Mouse (Mus musculus): ENCODE results near the gene Trim65. TPM values are rescaled to one million over a fixed set of nuclear protein-coding genes. Genes with fewer than 3 reads are reported as not detected.
A peak's percentile ranks its signal among the peaks of the same experiment; 100 is the strongest.
"Not testable (repeated sequence)": the region's sequence is repeated elsewhere in the genome, so short reads cannot be mapped to it uniquely, and the experiment has no call there.

Gene Trim65
- polyA plus RNA-seq, 1 experiment from 2014 or later = 1.7 TPM

DNA sequence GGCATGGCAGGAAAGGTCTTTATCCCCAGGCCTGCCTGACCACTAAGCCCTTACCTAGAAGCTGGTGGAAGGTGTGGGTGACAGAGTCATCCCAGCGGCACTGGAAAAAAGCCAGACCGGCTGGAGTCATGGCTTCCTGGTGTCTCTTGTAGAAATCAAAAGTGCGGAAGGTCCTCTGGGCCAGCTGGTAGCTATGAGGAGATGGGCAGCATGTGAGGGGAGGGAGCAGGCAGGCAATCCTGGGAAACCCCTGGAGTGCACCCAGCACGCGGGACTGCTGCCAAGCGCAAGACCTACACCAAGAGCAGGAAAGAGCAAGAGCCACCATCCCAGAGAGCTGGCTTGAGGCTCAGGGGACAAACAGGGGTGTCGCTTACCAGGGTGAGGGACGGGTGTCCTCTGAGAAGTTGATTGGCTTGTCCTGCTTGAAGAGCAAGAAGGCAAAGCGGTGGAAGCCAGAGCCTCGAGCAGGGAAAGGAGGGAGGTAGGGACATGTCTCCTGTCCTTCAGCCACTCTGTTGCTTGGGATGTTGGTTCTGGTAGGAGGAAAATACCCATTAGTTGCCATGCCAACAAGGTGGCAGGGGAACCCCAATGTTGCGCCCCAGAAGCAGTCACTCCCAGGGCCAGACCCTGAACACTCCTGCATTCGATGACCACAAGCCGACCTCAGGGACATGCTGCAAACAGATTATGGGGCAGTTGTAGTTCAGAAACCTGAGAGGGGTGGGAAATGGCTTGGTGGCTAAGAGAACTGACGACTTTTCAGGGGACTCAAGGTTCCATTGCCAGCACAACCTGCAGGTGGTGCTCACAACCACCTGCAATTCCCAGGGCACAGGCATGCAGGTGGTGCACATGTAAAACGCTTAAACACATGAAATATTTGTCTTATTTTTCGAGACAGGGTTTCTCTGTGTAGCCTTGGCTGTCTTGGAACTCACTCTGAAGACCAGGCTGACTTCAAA, 1.7 kb upstream of the Trim65 start:
- Histone ChIP-seq H3K4me3 (no peak overlapping the region), H3K27me3 (ENCODE audit: poor library complexity, severe bottlenecking) (peaks cover 29% of the 10 kb centered on the region), H3K36me3 (replicated peaks) (peaks cover 61% of the 10 kb centered on the region), H3K27ac (no peak overlapping the region), H3K4me1 (peaks cover 48% of the 10 kb centered on the region), H3K9me3 (no peaks in the 10 kb centered on the region)
- 87% methylated on average over 16 of the region's 16 CpGs for WGBS
- no peak for DNase-seq (ENCODE audit: extremely low spot score, low spot score)

- H3K9me3 ChIP-seq = no peaks in the 10 kb centered on the region
- DNase-seq (ENCODE audit: extremely low spot score, low spot score) = no peak
- H3K4me3 ChIP-seq = peak overlapping the region; percentile 66
- peak overlapping the region; percentile 90 for H3K27ac ChIP-seq
- H3K4me1 ChIP-seq = peaks cover 47% of the 10 kb centered on the region
- 87% methylated on average over 15 of the region's 15 CpGs for WGBS
- peaks cover 53% of the 10 kb centered on the region for H3K36me3 ChIP-seq (replicated peaks)
- peaks cover 29% of the 10 kb centered on the region for H3K27me3 ChIP-seq (ENCODE audit: poor library complexity, severe bottlenecking)
These were observed 632 bp upstream of the Trim65 start for GRCm38 (mm10) chr11:116131349-116132170.

DNA sequence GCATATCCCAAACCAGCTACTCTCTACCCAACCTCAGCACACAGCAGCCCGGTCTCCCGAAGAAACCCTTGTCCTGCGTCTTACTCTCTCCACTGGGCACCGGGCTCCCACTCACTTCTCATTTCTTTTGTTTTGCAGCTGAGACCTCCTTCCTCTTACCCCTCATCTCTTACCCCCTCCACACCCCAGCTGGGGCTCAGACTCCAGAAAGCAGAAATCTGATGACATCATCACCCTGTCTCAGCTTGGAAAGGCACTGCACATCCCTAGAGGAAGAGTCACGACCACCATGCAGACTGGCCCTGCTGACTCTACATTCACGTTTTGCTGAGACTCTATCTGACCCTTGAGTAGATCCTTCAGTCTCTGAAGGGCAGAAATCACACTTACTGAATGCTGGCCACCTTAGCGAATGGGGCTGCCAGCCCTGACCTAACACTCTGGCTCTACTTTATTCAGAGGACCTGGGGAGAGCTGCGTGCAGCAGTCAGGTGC, 888 bp downstream of the Trim65 start:
- Histone ChIP-seq H3K27ac (peak overlapping the region; percentile 90), H3K4me3 (peak overlapping the region; percentile 66), H3K4me1 (peaks cover 44% of the 10 kb centered on the region), H3K27me3 (ENCODE audit: poor library complexity, severe bottlenecking) (peaks cover 29% of the 10 kb centered on the region), H3K36me3 (replicated peaks) (peaks cover 51% of the 10 kb centered on the region), H3K9me3 (no peaks in the 10 kb centered on the region)
- 47% methylated on average over 8 of the region's 8 CpGs for WGBS
- DNase-seq (ENCODE audit: extremely low spot score, low spot score) = no peak

DNA sequence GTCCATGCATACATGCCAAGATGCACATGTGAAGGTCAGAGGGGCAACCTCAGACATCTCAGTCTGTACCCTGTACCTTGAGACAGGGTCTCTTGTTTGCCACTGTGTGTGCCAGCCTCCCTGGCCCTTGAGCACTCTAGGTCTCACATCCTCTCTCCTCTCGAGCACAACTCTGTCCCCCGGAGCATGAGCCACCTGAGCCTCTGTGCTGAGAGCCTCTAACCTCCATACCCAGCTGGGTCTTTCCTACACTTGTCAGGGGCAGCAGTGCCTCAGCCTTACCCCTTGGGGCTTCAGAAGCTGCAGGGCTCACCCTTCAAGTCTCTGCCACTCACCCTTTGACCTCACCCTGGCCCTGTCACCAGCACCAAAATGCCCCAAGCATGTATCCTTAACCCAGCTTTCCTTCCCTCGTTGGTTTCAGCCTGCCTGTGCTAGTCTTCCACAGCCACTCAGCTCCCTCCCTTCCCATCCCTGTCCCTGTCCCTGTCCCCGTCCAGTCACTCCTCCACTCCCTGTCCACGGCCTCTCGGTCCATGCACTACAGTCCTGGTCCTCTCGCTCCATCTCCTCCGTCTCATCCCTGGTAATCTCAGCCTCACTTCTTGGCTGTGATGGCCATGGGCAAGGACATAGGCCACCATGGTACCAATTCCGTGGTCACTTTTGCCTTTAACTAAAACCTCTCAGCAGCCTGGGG, 1.7 kb downstream of the Trim65 start:
- peaks cover 44% of the 10 kb centered on the region for H3K4me1 ChIP-seq
- peaks cover 43% of the 10 kb centered on the region for H3K36me3 ChIP-seq (replicated peaks)
- DNase-seq (ENCODE audit: extremely low spot score, low spot score) = no peak
- no peak overlapping the region for H3K4me3 ChIP-seq
- WGBS = 78% methylated on average over 9 of the region's 9 CpGs
- H3K9me3 ChIP-seq = no peaks in the 10 kb centered on the region
- H3K27me3 ChIP-seq (ENCODE audit: poor library complexity, severe bottlenecking) = peaks cover 29% of the 10 kb centered on the region
- no peak overlapping the region; the same call in 1 of the 2 replicates for H3K27ac ChIP-seq

GRCm38 (mm10) chr11:116127986-116128385, 2.9 kb downstream of the Trim65 start:
- peak overlapping the region; percentile 60; the same call in 1 of the 2 replicates for H3K27ac ChIP-seq
- peaks cover 30% of the 10 kb centered on the region for H3K36me3 ChIP-seq (replicated peaks)
- peaks cover 29% of the 10 kb centered on the region for H3K27me3 ChIP-seq (ENCODE audit: poor library complexity, severe bottlenecking)
- no peak overlapping the region; the same call in 1 of the 2 replicates for H3K4me3 ChIP-seq
- peaks cover 49% of the 10 kb centered on the region for H3K4me1 ChIP-seq
- no peaks in the 10 kb centered on the region for H3K9me3 ChIP-seq
- 88% methylated on average over 9 of the region's 9 CpGs for WGBS
- no peak for DNase-seq (ENCODE audit: extremely low spot score, low spot score)

GRCm38 (mm10) chr11:116127156-116127980, 3.6 kb downstream of the Trim65 start, which contains the start of gene Trim47:
Trim47 (minus strand) TSS chr11:116127210.
- peak within 1 kb of the TSS; percentile 60 for H3K27ac ChIP-seq
- WGBS = 23% methylated on average over 23 of the region's 23 CpGs
- peak; percentile 71 for DNase-seq (ENCODE audit: extremely low spot score, low spot score)

DNA sequence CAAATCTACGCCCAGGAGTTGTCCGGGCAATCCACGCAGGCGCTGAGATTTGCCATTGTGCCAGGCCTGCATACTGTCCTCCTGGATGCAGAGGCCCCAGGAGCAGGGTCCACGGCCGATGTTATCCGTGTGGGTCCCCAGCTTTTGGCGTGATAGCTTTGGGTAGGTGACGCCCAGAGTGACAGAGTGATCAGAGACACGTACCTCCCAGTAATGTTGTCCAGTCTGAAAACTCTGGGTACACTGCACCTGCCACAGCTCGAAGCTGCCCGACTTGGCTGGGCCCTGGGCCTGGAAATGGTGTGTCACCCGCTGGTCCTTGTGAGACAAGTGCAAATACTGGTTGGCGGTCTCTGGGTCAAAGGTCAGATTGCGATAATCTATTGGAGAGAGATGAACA, 4.7 kb downstream of the Trim65 start:
- Histone ChIP-seq H3K9me3 (no peaks in the 10 kb centered on the region), H3K4me1 (peaks cover 43% of the 10 kb centered on the region), H3K4me3 (no peak overlapping the region), H3K36me3 (replicated peaks) (peaks cover 17% of the 10 kb centered on the region), H3K27me3 (ENCODE audit: poor library complexity, severe bottlenecking) (peaks cover 20% of the 10 kb centered on the region), H3K27ac (no peak overlapping the region)
- no peak for DNase-seq (ENCODE audit: extremely low spot score, low spot score)
- 96% methylated on average over 15 of the region's 15 CpGs for WGBS

More at GRCm38 (mm10) chr11:116127156-116127980, 3.6 kb downstream of the Trim65 start, which contains the start of gene Trim47:
- peaks cover 25% of the 10 kb centered on the region for H3K36me3 ChIP-seq (replicated peaks)
- peaks cover 49% of the 10 kb centered on the region for H3K4me1 ChIP-seq
- peak within 1 kb of the TSS; percentile 18 for H3K4me3 ChIP-seq
- no peaks in the 10 kb centered on the region for H3K9me3 ChIP-seq
- peaks cover 29% of the 10 kb centered on the region for H3K27me3 ChIP-seq (ENCODE audit: poor library complexity, severe bottlenecking)

GRCm38 (mm10) chr11:116121731-116122245, 9.1 kb downstream of the Trim65 start:
- peaks cover 21% of the 10 kb centered on the region for H3K4me1 ChIP-seq
- not testable (repeated sequence) for DNase-seq (ENCODE audit: extremely low spot score, low spot score); H3K4me3 ChIP-seq; H3K9me3 ChIP-seq; H3K27me3 ChIP-seq (ENCODE audit: poor library complexity, severe bottlenecking); H3K27ac ChIP-seq
- WGBS = 97% methylated on average over 8 of the region's 8 CpGs
- peaks cover 17% of the 10 kb centered on the region for H3K36me3 ChIP-seq (replicated peaks)

DNA sequence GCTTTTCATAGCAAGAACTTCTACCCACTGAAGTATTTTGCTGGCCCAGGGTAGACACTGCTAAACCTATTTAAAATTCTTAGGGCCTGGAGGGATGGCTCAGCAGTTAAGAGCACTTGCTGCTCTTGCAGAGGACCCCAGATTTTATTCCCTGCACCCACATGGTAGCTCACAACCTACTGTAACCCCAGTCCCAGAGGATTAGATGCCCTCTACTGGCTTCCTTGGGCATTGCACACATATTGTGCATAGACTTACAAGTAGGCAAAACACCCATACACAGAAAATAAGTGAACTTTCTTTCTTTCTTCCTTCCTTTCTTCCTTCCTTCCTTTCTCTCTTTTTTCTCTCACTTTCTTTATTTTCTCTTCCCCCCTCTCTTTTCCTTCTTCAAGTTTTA, 13.1 kb downstream of the Trim65 start:
- Histone ChIP-seq H3K27me3 (ENCODE audit: poor library complexity, severe bottlenecking) (no peaks in the 10 kb centered on the region), H3K27ac (no peak overlapping the region), H3K4me1 (peaks cover 17% of the 10 kb centered on the region), H3K36me3 (replicated peaks) (peaks cover 4% of the 10 kb centered on the region; the same call in 1 of the 2 replicates), H3K4me3 (no peak overlapping the region), H3K9me3 (no peaks in the 10 kb centered on the region)
- no peak for DNase-seq (ENCODE audit: extremely low spot score, low spot score)

- no peak for DNase-seq (ENCODE audit: extremely low spot score, low spot score)
- H3K4me3 ChIP-seq = no peak overlapping the region
- no peaks in the 10 kb centered on the region for H3K9me3 ChIP-seq
- H3K4me1 ChIP-seq = peaks cover 17% of the 10 kb centered on the region
- WGBS = 68% methylated on average over 12 of the region's 12 CpGs
- peaks cover 1% of the 10 kb centered on the region for H3K27me3 ChIP-seq (ENCODE audit: poor library complexity, severe bottlenecking)
- H3K27ac ChIP-seq = no peak overlapping the region
- H3K36me3 ChIP-seq (replicated peaks) = peaks cover 2% of the 10 kb centered on the region; the same call in 1 of the 2 replicates
These were observed 13.7 kb downstream of the Trim65 start for GRCm38 (mm10) chr11:116117241-116117640.

DNA sequence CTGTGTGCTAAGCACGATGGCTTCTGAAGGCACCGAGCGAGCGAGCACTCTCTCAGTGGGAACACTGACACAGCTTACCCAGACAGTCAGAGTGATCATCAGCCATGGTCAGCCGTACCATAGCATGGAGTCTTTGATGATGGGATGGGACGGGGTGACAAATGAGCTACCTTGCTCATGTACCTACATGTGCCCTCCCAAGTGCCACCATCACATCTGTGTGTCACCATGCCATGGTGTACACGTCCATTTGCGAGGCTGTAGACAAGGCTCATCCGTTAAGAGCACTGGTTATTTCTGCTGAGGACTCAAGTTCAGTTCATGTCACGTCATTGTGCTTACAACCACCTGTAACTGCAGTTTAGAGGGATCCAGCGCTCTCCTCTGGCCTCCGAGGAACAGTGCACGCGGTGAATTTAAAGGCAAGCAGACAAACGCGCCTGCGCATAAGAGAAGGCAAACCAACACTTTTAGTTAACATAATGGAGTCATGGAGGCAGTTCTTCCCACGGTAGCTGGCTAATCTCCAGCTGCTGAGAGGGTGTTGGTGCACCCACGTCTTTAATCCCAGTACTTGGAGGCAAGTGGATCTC, 19.2 kb downstream of the Trim65 start:
- peaks cover 57% of the 10 kb centered on the region for H3K27me3 ChIP-seq (ENCODE audit: poor library complexity, severe bottlenecking)
- peaks cover 39% of the 10 kb centered on the region for H3K4me1 ChIP-seq
- no peak overlapping the region for H3K27ac ChIP-seq
- no peak overlapping the region for H3K4me3 ChIP-seq
- no peaks in the 10 kb centered on the region for H3K36me3 ChIP-seq (replicated peaks)
- WGBS = 86% methylated on average over 19 of the region's 19 CpGs
- no peaks in the 10 kb centered on the region for H3K9me3 ChIP-seq
- DNase-seq (ENCODE audit: extremely low spot score, low spot score) = no peak

All from forebrain, embryonic 10.5 days (tissue).